Mouse (Mus musculus): ENCODE measurements at regions not wholly inside any gene's neighbourhood (a gene's known extent, or its start where the extent isn't known, plus 50 kb on each side); places are given as distances from the start of the nearest gene placed in this dataset.
A peak's percentile ranks its signal among the peaks of the same experiment; 100 is the strongest.
"Not testable (repeated sequence)": the region's sequence is repeated elsewhere in the genome, so short reads cannot be mapped to it uniquely, and the experiment has no call there.

DNA sequence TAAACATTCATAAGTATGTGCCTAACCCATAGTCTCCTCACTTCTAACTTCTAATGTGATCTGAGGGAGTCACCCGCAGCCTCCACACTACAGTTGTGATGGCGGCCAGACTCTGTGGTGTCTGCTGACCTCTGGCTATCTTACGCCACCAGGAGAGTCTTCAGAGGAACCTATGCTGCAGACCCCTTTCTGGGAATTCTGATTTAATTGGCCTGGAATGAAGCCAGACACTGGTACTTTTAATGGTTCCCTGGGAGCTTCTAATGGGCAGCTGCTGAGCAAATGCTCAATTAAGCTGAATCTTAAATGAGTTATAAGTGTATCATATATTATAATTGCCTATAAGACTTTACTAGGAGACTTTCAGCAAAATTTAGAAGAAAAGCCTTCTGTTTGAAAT is 459.0 kb upstream of the N6amt1 start:
- no peak for DNase-seq

GRCm38 (mm10) chr16:86894333-86894732 is 459.7 kb upstream of the N6amt1 start:
- DNase-seq: no peak

GRCm38 (mm10) chr16:86888421-86888820 is 465.6 kb upstream of the N6amt1 start:
- DNase-seq: no peak

DNA sequence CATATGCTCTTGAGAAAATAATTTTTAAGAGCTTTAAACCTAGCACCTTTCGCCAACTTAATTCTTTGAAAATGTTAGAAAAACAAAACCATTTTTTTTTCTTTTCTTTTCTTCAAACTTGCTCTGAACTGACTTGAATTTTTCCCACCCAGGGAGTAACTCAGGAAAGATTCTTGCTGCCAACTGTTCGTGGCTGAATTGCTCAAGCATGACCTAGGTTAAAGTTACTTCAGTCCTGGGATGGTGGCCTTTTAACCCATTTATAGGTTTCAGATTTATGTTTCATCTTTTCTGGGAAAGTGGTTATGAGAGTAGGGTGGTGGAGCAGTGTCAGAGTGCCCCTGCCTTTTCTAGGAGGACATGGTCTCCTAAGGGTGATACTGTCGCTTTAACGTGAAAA is 466.4 kb upstream of the N6amt1 start:
- DNase-seq: no peak

- no peak for DNase-seq
These were observed 470.1 kb upstream of the N6amt1 start for GRCm38 (mm10) chr16:86883862-86884261.

GRCm38 (mm10) chr16:86882529-86882928 is 471.5 kb upstream of the N6amt1 start:
- DNase-seq: peak; percentile 78

GRCm38 (mm10) chr16:86881583-86881982 is 472.4 kb upstream of the N6amt1 start:
- DNase-seq: no peak

DNA sequence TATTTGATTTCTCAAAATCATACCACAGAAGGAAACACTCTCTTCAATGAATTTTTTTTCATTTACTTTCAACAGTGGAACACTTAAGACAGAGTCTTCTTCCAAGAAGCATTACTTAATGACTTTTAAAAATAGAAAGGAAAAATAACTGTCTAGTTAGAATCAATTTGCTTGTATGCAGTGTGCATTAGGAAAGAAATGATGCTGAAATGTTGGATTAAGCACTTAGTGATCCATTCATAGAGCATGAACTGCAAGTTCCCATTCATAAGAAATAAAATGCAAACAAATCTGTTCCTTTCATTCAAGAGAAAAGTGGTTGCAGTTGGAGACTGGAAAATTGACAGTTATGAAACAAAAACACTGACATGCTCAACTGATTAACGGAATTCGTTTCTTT is 493.2 kb upstream of the N6amt1 start:
- no peak for DNase-seq

GRCm38 (mm10) chr16:86855891-86856290 is 498.1 kb upstream of the N6amt1 start:
- no peak for DNase-seq

GRCm38 (mm10) chr16:86855312-86855711 is 498.7 kb upstream of the N6amt1 start:
- DNase-seq: no peak

DNA sequence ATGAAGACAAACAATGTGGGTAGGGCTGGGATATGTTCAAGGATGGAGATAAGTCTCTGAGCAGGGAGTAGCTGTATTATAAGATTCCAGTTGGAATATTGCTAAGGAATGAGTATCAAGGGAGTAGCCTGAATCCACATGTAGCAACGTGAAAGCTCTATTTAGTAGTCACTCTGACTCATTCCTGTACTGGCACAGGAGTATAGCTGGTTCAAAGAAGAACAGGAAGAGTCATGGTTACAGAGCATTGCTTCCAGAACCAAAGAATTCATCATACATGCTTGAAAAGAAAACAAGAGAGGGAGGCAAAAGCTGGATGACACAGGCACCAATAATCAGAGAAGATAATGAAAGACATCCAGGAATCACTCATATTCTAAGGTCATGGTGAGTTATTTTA is 500.6 kb upstream of the N6amt1 start:
- no peak for DNase-seq

GRCm38 (mm10) chr16:86838457-86839337 is 515.3 kb upstream of the N6amt1 start:
- peak; percentile 21 for DNase-seq

DNA sequence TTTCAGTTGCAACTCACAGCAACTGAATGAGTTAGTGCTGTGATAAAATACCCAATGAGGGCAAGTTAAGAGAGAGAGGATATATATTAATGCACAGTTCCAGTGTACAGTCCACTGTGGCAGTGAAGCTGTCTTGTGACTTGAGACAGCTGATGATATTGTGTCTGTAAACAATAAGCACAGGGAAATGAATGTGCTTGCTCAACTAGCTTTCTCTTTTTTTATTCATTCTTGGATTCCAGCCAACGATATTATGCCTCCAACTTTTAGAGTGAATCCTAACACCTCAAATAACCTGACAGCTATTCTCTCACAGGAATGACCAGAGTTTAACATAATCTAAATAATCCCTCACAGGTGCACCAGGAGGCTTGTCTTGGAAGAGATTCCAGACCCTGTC is 526.3 kb upstream of the N6amt1 start:
- no peak for DNase-seq

GRCm38 (mm10) chr16:86826641-86827040 is 527.3 kb upstream of the N6amt1 start:
- DNase-seq: no peak

- DNase-seq: no peak
These were observed 530.5 kb upstream of the N6amt1 start for GRCm38 (mm10) chr16:86823496-86823895.

GRCm38 (mm10) chr16:86821586-86821985 is 532.4 kb upstream of the N6amt1 start:
- no peak for DNase-seq

- DNase-seq: not testable (repeated sequence)
These were observed 535.3 kb upstream of the N6amt1 start for GRCm38 (mm10) chr16:86818639-86819038.

- no peak for DNase-seq
These were observed 537.0 kb upstream of the N6amt1 start for GRCm38 (mm10) chr16:86816763-86817593.

DNA sequence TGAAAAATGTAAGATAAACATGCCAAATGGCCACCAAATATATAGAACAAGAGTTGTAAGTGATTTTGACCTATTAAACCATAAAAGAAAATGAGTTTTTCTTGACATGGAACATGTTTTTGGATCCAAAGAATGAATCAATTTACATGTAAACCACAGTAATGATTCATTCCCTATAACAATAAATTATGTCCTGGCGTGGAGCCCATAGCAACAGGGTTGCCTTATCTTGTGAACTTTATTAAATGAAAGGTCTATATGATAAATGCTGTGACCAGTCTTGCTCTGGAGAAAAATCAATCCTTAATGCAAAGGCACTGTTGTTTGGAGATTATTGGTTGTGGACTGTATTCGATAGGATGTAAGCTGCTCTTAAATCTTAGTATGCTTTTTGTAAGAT is 538.0 kb upstream of the N6amt1 start:
- DNase-seq: no peak

DNA sequence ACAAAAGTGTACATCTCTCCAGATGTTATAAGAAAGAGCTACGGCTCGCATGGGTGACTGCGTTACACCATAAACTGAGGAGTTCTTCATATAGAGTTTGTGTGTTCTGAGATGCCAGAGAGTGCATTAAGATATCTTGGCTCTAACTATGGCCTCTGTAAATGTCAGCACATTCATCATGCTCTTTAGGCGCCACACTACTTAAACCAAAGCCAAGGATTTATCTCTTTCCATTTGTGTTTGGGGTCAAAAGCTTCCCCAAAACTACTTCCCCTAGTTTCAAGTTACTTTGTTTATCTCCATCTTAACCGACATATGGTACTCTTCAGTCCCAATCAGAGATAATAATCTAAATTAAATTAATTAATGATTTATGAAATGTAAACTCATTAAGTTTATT is 541.3 kb upstream of the N6amt1 start:
- DNase-seq: no peak

DNA sequence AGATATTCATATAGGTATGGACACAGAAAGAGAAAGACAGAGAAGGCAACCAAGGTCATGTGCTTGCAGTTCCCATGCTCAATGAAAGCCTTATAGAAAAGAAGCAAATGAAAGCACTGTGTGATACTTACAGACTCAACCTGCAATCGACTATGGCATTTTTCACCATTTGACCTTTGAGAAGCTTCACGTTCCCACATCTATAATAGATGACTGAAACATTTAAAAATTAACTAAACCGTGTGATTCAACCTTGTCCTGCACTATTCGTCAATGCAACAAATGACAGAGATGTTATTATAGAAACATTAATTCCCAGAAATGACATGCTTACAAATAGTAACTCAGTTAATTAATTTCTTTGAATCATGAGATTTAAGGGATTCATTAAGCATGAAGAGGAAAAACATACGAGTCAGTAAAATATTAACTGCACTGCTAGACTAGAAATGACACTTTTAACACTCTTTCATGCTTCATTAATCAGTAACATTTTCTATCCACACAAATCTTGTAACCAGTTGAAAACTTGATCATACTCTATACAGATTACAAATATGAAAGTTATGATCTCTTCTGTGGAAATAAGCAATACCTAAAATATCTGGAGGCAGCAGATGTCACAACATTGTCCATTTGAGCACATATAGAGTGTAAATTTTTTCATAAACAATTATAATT is 545.2 kb upstream of the N6amt1 start:
- no peak for DNase-seq

DNA sequence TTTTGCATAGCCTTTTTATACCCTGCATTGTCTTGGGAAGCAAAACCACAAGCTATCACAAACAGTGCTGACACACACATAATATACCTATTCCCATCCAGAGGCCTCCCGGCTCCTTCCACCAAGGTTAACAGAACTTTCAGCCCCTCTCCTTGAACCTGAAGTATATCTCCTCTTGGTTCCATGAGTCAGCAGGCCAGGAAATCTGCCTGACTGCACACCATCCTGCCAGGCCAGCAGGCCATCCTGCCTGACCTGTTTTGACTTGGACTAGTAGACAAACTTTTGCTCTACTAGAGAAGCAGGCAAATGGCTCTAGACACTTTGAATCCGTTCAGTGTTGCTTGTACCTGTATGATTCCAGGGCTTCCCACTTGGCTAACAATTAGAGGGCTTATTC is 547.6 kb upstream of the N6amt1 start:
- no peak for DNase-seq

- no peak for DNase-seq
These were observed 577.9 kb upstream of the N6amt1 start for GRCm38 (mm10) chr16:86776086-86776485.

All from heart, postnatal 4 days (tissue).